Mouse (Mus musculus) retina, postnatal 7 days (tissue): ENCODE data around the gene Slitrk1.

ENCODE experiments used
- DNase-seq: peaks from one replicate; pipeline ENCODE4 v3.0.0-alpha.2; 2012; ENCODE audit warnings: low read depth, low spot score

The Slitrk1 gene

GRCm38 (mm10) chr14:108913714-108914263 is at the start of gene Slitrk1:
Gene Slitrk1 (minus strand): TSS chr14:108914158.
- DNase-seq, result no peak

GRCm38 (mm10) chr14:108935777-108936176 is 21.8 kb upstream of the Slitrk1 start:
- no peak for DNase-seq

- no peak for DNase-seq
Observed at GRCm38 (mm10) chr14:108914336-108914735, 378 bp upstream of the Slitrk1 start.

- no peak for DNase-seq
Observed at GRCm38 (mm10) chr14:108912876-108913490, 975 bp downstream of the Slitrk1 start.

- DNase-seq, result no peak
Observed at GRCm38 (mm10) chr14:108912021-108912875, 1.7 kb downstream of the Slitrk1 start.

GRCm38 (mm10) chr14:108911138-108911841 is 2.7 kb downstream of the Slitrk1 start:
- DNase-seq, result no peak

- no peak for DNase-seq
Observed at GRCm38 (mm10) chr14:108910449-108911137, 3.4 kb downstream of the Slitrk1 start.

GRCm38 (mm10) chr14:108909336-108909953 is 4.5 kb downstream of the Slitrk1 start:
- no peak for DNase-seq

- DNase-seq, result no peak
Observed at GRCm38 (mm10) chr14:108898601-108899000, 15.4 kb downstream of the Slitrk1 start.

- no peak for DNase-seq
Observed at GRCm38 (mm10) chr14:108895456-108895855, 18.5 kb downstream of the Slitrk1 start.

GRCm38 (mm10) chr14:108867816-108868215 is 46.1 kb downstream of the Slitrk1 start:
- DNase-seq, result no peak

GRCm38 (mm10) chr14:108864631-108865030 is 49.3 kb downstream of the Slitrk1 start:
- DNase-seq, result no peak

- no peak for DNase-seq
Observed at GRCm38 (mm10) chr14:108859310-108859709, 54.6 kb downstream of the Slitrk1 start.
